Mouse (Mus musculus): Measurements from ENCODE around the gene Armc8. TPM values are rescaled to one million over a fixed set of nuclear protein-coding genes. Genes with fewer than 3 reads are reported as not detected.

Gene Armc8
- polyA plus RNA-seq, 1 experiment = not detected

GRCm38 (mm10) chr9:99441647-99442433 is 126.9 kb downstream of the Armc8 start:
- 88% methylated on average over 4 of the region's 4 CpGs for WGBS

GRCm38 (mm10) chr9:99440941-99441340 is 127.8 kb downstream of the Armc8 start:
- TF ChIP-seq CTCF (IDR thresholded peaks at IDR 0.05; ENCODE audit: insufficient read depth, low read depth, low read length) (no peak), POLR2A (IDR thresholded peaks at IDR 0.05; ENCODE audit: insufficient read depth, low read depth, low read length) (no peak)
- 81% methylated on average over 5 of the region's 5 CpGs for WGBS
- Histone ChIP-seq H3K4me1 (ENCODE audit: control insufficient read depth, insufficient read depth, low read length) (peaks cover 6% of the 10 kb centered on the region), H3K27ac (ENCODE audit: insufficient read depth, low read depth, low read length) (no peak overlapping the region), H3K4me3 (ENCODE audit: insufficient read depth, low read depth, low read length) (no peak overlapping the region)

More at GRCm38 (mm10) chr9:99441647-99442433, 126.9 kb downstream of the Armc8 start:
- no peak overlapping the region for H3K27ac ChIP-seq (ENCODE audit: insufficient read depth, low read depth, low read length)
- peaks cover 6% of the 10 kb centered on the region for H3K4me1 ChIP-seq (ENCODE audit: control insufficient read depth, insufficient read depth, low read length)
- TF ChIP-seq POLR2A (IDR thresholded peaks at IDR 0.05; ENCODE audit: insufficient read depth, low read depth, low read length) (no peak), CTCF (IDR thresholded peaks at IDR 0.05; ENCODE audit: insufficient read depth, low read depth, low read length) (no peak)
- H3K4me3 ChIP-seq (ENCODE audit: insufficient read depth, low read depth, low read length) = no peak overlapping the region

GRCm38 (mm10) chr9:99439064-99439463 is 129.6 kb downstream of the Armc8 start:
- WGBS = 78% methylated on average over 8 of the region's 8 CpGs
- H3K27ac ChIP-seq (ENCODE audit: insufficient read depth, low read depth, low read length) = no peak overlapping the region
- no peak overlapping the region for H3K4me3 ChIP-seq (ENCODE audit: insufficient read depth, low read depth, low read length)
- H3K4me1 ChIP-seq (ENCODE audit: control insufficient read depth, insufficient read depth, low read length) = peaks cover 6% of the 10 kb centered on the region
- no peak for TF ChIP-seq CTCF (IDR thresholded peaks at IDR 0.05; ENCODE audit: insufficient read depth, low read depth, low read length)
- TF ChIP-seq POLR2A (IDR thresholded peaks at IDR 0.05; ENCODE audit: insufficient read depth, low read depth, low read length) = no peak

DNA sequence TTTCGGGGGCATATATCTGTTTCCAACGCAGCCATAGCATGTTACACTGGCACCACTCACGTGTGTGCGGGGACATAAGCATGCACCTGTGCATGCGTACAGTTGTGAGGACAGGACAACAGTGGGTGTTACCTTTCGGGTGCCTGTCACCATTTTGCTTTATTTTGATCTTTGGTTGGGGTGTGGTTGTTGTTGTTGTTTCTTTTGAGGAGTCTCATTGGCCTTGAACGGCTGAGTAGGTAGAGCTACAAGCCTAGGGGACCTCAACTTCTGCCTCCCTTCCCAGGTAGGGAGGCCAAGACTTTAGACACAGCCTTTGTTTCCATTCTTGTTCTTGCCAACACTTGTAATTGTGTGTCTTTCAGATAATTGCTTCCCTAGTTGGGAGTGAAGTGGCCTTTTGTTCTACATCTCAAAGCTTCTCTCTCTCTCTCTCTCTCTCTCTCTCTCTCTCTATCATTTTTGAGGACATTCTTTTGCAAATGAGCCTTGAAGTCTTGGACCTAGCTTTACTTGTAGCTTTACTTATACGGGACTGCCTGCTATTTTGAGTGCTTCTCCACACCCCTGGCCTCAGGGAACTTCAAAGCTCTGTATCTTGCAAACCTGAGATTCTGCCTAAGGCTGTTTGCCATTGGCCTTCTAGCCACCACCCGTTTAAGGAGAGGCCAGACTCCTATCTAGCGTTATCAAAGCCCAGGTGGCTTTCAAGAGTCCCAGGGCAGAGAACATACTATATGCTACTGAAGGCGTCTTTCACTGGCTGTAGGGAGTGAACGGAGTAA is 130.7 kb downstream of the Armc8 start:
- H3K27ac ChIP-seq (ENCODE audit: insufficient read depth, low read depth, low read length) = no peak overlapping the region
- peaks cover 8% of the 10 kb centered on the region for H3K4me1 ChIP-seq (ENCODE audit: control insufficient read depth, insufficient read depth, low read length)
- TF ChIP-seq CTCF (IDR thresholded peaks at IDR 0.05; ENCODE audit: insufficient read depth, low read depth, low read length) (no peak), POLR2A (IDR thresholded peaks at IDR 0.05; ENCODE audit: insufficient read depth, low read depth, low read length) (no peak)
- 85% methylated on average over 12 of the region's 12 CpGs for WGBS
- no peak overlapping the region for H3K4me3 ChIP-seq (ENCODE audit: insufficient read depth, low read depth, low read length)

DNA sequence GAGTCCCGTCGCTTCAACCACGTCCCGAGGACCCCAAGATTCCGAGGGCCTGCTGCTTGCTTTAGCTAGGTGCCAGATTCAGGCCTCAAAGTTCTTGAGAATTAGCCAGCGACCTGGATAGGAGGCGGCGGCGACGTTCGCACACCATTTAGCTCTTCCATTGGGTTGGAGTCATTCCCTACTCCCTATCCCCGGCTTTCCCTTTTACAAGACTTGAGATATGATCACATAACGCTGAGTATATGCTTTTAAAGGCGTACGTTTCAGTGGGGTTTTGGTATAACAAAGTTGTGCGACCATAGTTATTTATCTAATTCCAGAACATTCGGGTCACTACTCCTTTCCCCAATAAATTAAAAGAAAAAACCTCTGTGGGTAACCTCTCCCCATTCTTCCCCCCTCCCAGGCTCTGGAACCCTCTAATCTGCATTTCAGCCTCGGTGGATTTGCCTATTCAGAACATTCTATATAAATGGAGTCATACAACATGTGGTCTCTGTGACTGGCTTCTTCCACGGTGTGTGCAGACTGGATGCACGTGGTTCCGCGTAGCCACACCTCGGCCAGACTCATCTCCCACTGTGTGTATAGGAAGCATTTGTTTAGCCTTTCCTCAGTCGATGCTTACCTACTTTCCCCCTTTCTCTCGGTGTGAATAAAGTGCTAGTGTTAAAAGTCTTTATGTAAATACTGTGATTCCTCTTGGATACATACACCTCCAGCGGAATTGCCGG is 131.5 kb downstream of the Armc8 start, which contains the start of gene Mras:
Gene Mras, minus strand, starts transcription at position 351 of the 734 bp plus-strand sequence.
- WGBS = 14% methylated on average over 27 of the region's 27 CpGs
- Histone ChIP-seq H3K27ac (ENCODE audit: insufficient read depth, low read depth, low read length) (peak within 1 kb of the TSS; percentile 47), H3K4me3 (ENCODE audit: insufficient read depth, low read depth, low read length) (peak within 1 kb of the TSS; percentile 78), H3K4me1 (ENCODE audit: control insufficient read depth, insufficient read depth, low read length) (peaks cover 12% of the 10 kb centered on the region)
- TF ChIP-seq CTCF (IDR thresholded peaks at IDR 0.05; ENCODE audit: insufficient read depth, low read depth, low read length) = no peak

- whole genome bisulfite sequencing = 1% methylated on average over 75 of the region's 86 CpGs
Observed at GRCm38 (mm10) chr9:99436182-99437030, 132.3 kb downstream of the Armc8 start.

GRCm38 (mm10) chr9:99435619-99436181 is 133.0 kb downstream of the Armc8 start:
- 4% methylated on average over 16 of the region's 16 CpGs for WGBS
- Histone ChIP-seq H3K4me3 (ENCODE audit: insufficient read depth, low read depth, low read length) (peak overlapping the region; percentile 78), H3K4me1 (ENCODE audit: control insufficient read depth, insufficient read depth, low read length) (peaks cover 13% of the 10 kb centered on the region), H3K27ac (ENCODE audit: insufficient read depth, low read depth, low read length) (peak overlapping the region; percentile 88)
- TF ChIP-seq CTCF (IDR thresholded peaks at IDR 0.05; ENCODE audit: insufficient read depth, low read depth, low read length) (no peak), POLR2A (IDR thresholded peaks at IDR 0.05; ENCODE audit: insufficient read depth, low read depth, low read length) (no peak)

More at GRCm38 (mm10) chr9:99436182-99437030, 132.3 kb downstream of the Armc8 start:
- Histone ChIP-seq H3K4me1 (ENCODE audit: control insufficient read depth, insufficient read depth, low read length) (peaks cover 12% of the 10 kb centered on the region), H3K27ac (ENCODE audit: insufficient read depth, low read depth, low read length) (peak overlapping the region; percentile 88), H3K4me3 (ENCODE audit: insufficient read depth, low read depth, low read length) (peak overlapping the region; percentile 78)
- TF ChIP-seq CTCF (IDR thresholded peaks at IDR 0.05; ENCODE audit: insufficient read depth, low read depth, low read length) (no peak), POLR2A (IDR thresholded peaks at IDR 0.05; ENCODE audit: insufficient read depth, low read depth, low read length) (peak; percentile 48; the same call in 1 of the 2 replicates)
